ENCODE assay signal across 18 mouse cellular contexts in the genomic region with DNA sequence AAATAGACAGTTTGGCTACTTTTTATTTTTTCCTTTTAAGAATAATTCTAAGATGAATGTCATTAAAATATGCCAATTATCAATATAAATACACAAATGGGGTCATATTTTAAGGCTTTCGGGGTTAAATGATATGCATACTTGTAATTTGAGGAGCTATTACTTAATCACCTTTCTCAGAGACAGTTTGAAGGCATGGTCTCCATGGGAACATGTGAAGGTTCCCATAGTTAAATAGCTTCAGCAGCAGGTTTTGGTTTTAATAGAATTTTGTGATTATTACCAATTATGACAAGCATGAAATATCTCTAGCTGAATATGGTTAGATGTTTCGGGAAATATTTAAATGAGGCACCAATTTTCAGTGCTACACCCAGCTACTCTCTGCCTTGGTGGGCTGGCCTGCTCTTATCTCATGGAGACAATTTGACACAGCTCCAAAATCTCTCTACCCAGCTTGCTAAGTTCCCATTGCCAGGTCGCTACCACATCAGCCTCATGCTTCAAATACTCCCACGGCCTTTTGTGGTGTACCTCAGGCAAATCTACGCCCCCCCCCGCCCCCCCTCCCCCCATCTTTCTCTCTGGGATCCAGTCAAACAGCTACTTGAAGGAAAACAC.
A peak's percentile ranks its signal among the peaks of the same experiment; 100 is the strongest.
DNase-seq lines count a peak whose midpoint lies in the region; ATAC-seq and TF ChIP-seq lines count a peak whose summit lies in the region.
"Had no signal": no experiment of that assay in that cellular context is flagged by ENCODE, and none has a peak within 500 bp of the region (broad histone marks: within the 10 kb centered on the region; RNA-seq: fewer than 3 reads in every experiment).

No protein-coding gene starts in this region.

- no peaks in the 10 kb centered on the region for H3K27me3 ChIP-seq in heart, embryonic 12.5 days (replicated peaks)
- H3K27me3 ChIP-seq in lung, embryonic 14.5 days (ENCODE audit: insufficient read depth, low read length) = no peaks in the 10 kb centered on the region
- H3K27me3 ChIP-seq: liver, embryonic 13.5 days; Patski had no signal

- no peak overlapping the region for H3K27ac ChIP-seq in heart, embryonic 12.5 days (ENCODE audit: poor library complexity, severe bottlenecking)
- H3K27ac ChIP-seq in lung, embryonic 14.5 days (ENCODE audit: low read depth) = no peak overlapping the region
- H3K27ac ChIP-seq: limb, embryonic 10.5 days; liver, embryonic 13.5 days had no signal

- 42% methylated on average over 6 of the region's 6 CpGs for WGBS in heart, embryonic 12.5 days
- 46% methylated on average over 6 of the region's 6 CpGs for WGBS in lung, embryonic 14.5 days

- H3K4me2 ChIP-seq in heart, embryonic 12.5 days = no peak overlapping the region
- H3K4me2 ChIP-seq in lung, embryonic 14.5 days = 0 out of 2 replicates have a peak overlapping the region, but pooled peaks have one; percentile 15
- H3K4me2 ChIP-seq: liver, embryonic 13.5 days had no signal

- peak; percentile 33 for DNase-seq in heart, adult 11 months
- no peak for DNase-seq in lung, embryonic 14.5 days
- DNase-seq in lung, postnatal 25 days (ENCODE audit: low spot score) = no peak
- peak; percentile 6 for DNase-seq in MEL-GATA-1-ER (ENCODE audit: extremely low read depth, low read depth)
- DNase-seq in brain, embryonic 14.5 days (ENCODE audit: low read depth) = peak; percentile 13
- no peak for DNase-seq in retina, postnatal 1 day
- DNase-seq: adrenal gland, adult 8-10 months; cerebellum, adult 11-12 months; cerebellum, postnatal 36 days; gastrocnemius, postnatal 36 days; kidney, adult 11 months; liver, embryonic 13.5 days; right cerebral cortex, postnatal 14 days; spleen, adult 18-20 months; thymus, postnatal 4 days had no signal

- H3K4me1 ChIP-seq in heart, embryonic 12.5 days (replicated peaks) = no peaks in the 10 kb centered on the region
- H3K4me1 ChIP-seq in lung, embryonic 14.5 days (ENCODE audit: insufficient read depth) = no peaks in the 10 kb centered on the region
- H3K4me1 ChIP-seq: limb, embryonic 10.5 days; liver, embryonic 13.5 days had no signal

- H3K4me3 ChIP-seq in heart, embryonic 12.5 days = no peak overlapping the region
- H3K4me3 ChIP-seq in lung, embryonic 14.5 days (ENCODE audit: low read depth, low read length) = no peak overlapping the region
- H3K4me3 ChIP-seq: limb, embryonic 10.5 days; liver, embryonic 13.5 days had no signal

- no peak for TF ChIP-seq POLR2A in brain, embryonic 14.5 days (IDR thresholded peaks at IDR 0.05; ENCODE audit: borderline replicate concordance, extremely low read depth, insufficient read depth, insufficient read length, poor library complexity, severe bottlenecking)

- no peak for TF ChIP-seq CTCF in lung, embryonic 14.5 days (IDR thresholded peaks at IDR 0.05; ENCODE audit: low read depth)
- TF ChIP-seq CTCF in brain, embryonic 14.5 days (IDR thresholded peaks at IDR 0.05; ENCODE audit: borderline replicate concordance, extremely low read depth, insufficient read depth, insufficient read length) = no peak

- ATAC-seq in heart, embryonic 12.5 days (ENCODE audit: insufficient number of reproducible peaks, low FRiP score) = no peak
- no peak for ATAC-seq in lung, embryonic 14.5 days (ENCODE audit: insufficient read depth)
- ATAC-seq: Patski had no signal

- no peak overlapping the region for H3K9ac ChIP-seq in heart, embryonic 12.5 days
- H3K9ac ChIP-seq in lung, embryonic 14.5 days = no peak overlapping the region
- H3K9ac ChIP-seq: liver, embryonic 13.5 days had no signal

- no peaks in the 10 kb centered on the region for H3K36me3 ChIP-seq in heart, embryonic 12.5 days
- H3K36me3 ChIP-seq in lung, embryonic 14.5 days (ENCODE audit: insufficient read depth) = no peaks in the 10 kb centered on the region
- H3K36me3 ChIP-seq: limb, embryonic 10.5 days; liver, embryonic 13.5 days had no signal

- no peaks in the 10 kb centered on the region for H3K9me3 ChIP-seq in heart, embryonic 12.5 days (replicated peaks)
- H3K9me3 ChIP-seq in lung, embryonic 14.5 days (ENCODE audit: low read depth, low read length) = no peaks in the 10 kb centered on the region
- H3K9me3 ChIP-seq: limb, embryonic 10.5 days; liver, embryonic 13.5 days had no signal

Comparison
In these comparisons a context has a peak if more than half of its experiments do, and no peak if none do; other contexts are left out.
1. DNase-seq: peak in heart, adult 11 months (single experiment), MEL-GATA-1-ER (single experiment) and brain, embryonic 14.5 days (single experiment); none in lung, embryonic 14.5 days (single experiment), lung, postnatal 25 days (single experiment) and retina, postnatal 1 day (single experiment).